Mouse (Mus musculus): ENCODE data around the gene Rbpj.

DNA sequence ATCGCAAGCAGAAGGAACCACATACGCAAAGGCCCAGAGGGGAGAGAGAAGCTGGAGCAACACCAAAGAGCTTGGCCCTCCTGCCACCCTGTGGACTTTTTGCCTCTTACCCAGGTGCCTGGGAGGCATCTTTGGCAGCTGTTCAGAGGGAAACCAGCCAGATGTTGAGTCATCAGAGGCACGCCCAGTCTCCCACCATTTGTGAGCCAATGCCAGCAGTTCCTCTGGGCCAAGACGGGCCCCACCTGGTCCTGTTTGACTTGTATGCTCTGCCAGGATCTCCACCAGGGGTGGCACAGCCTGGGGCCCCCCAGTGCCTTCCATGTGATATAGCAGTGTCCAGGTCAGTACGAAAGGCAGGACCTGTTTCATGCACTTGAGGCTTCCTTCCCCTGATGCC is 21.9 kb upstream of the Rbpj start:
- TF ChIP-seq POLR2A (IDR thresholded peaks at IDR 0.05; ENCODE audit: insufficient read length, low read depth) (no peak), TCF12 (IDR thresholded peaks at IDR 0.05; ENCODE audit: insufficient read depth, poor library complexity, severe bottlenecking) (no peak), USF1 (IDR thresholded peaks at IDR 0.05; ENCODE audit: low read depth) (no peak), POLR2AphosphoS2 (IDR thresholded peaks at IDR 0.05; ENCODE audit: insufficient read length, low read depth) (no peak), REST (IDR thresholded peaks at IDR 0.05; ENCODE audit: insufficient read depth, insufficient read length) (no peak), CEBPB (IDR thresholded peaks at IDR 0.05; ENCODE audit: insufficient read depth, poor library complexity, severe bottlenecking) (no peak), MAX (IDR thresholded peaks at IDR 0.05; ENCODE audit: low read depth) (no peak), MYOD1 (IDR thresholded peaks at IDR 0.05; ENCODE audit: control insufficient read depth in 1 of 3, insufficient read length in 2 of 3, low read depth in 2 of 3) (peak in 1 of 3 experiments; percentile 37), E2F4 (IDR thresholded peaks at IDR 0.05; ENCODE audit: insufficient read depth) (no peak), TCF3 (IDR thresholded peaks at IDR 0.05; ENCODE audit: insufficient read length, low read depth) (no peak), SRF (IDR thresholded peaks at IDR 0.05; ENCODE audit: control insufficient read depth, insufficient read length, low read depth) (no peak), MYOG (IDR thresholded peaks at IDR 0.05; ENCODE audit: control insufficient read depth in 1 of 3, insufficient read depth in 1 of 3, insufficient read length in 2 of 3, low read depth in 2 of 3) (peak in 1 of 3 experiments; percentile 40)

Data from myocyte (in vitro differentiated cells).